Mouse (Mus musculus): ENCODE measurements at regions not wholly inside any gene's neighbourhood (a gene's known extent, or its start where the extent isn't known, plus 50 kb on each side); places are given as distances from the start of the nearest gene placed in this dataset.

- peak; percentile 43 for DNase-seq (ENCODE audit: low read depth, low spot score)
Measured at GRCm38 (mm10) chr5:97330074-97330473, 62.1 kb downstream of the Naa11 start.

GRCm38 (mm10) chr5:97325831-97326230 lies 66.3 kb downstream of the Naa11 start:
- no peak for DNase-seq (ENCODE audit: low read depth, low spot score)

GRCm38 (mm10) chr5:97323873-97324272 lies 68.3 kb downstream of the Naa11 start:
- DNase-seq (ENCODE audit: low read depth, low spot score) = no peak

GRCm38 (mm10) chr5:97319816-97320487 lies 72.2 kb downstream of the Naa11 start:
- no peak for DNase-seq (ENCODE audit: low read depth, low spot score)

- no peak for DNase-seq (ENCODE audit: low read depth, low spot score)
Measured at GRCm38 (mm10) chr5:97306902-97307301, 85.3 kb downstream of the Naa11 start.

- no peak for DNase-seq (ENCODE audit: low read depth, low spot score)
Measured at GRCm38 (mm10) chr5:97304921-97305320, 87.3 kb downstream of the Naa11 start.

GRCm38 (mm10) chr5:97301621-97302020 lies 90.6 kb downstream of the Naa11 start:
- DNase-seq (ENCODE audit: low read depth, low spot score) = peak; percentile 25

GRCm38 (mm10) chr5:97300861-97301260 lies 91.3 kb downstream of the Naa11 start:
- DNase-seq (ENCODE audit: low read depth, low spot score) = peak; percentile 97

- DNase-seq (ENCODE audit: low read depth, low spot score) = no peak
Measured at GRCm38 (mm10) chr5:97300114-97300840, 91.9 kb downstream of the Naa11 start.

GRCm38 (mm10) chr5:97299631-97300030 lies 92.5 kb downstream of the Naa11 start:
- no peak for DNase-seq (ENCODE audit: low read depth, low spot score)

GRCm38 (mm10) chr5:97296213-97296612 lies 96.0 kb downstream of the Naa11 start:
- no peak for DNase-seq (ENCODE audit: low read depth, low spot score)

- no peak for DNase-seq (ENCODE audit: low read depth, low spot score)
Measured at GRCm38 (mm10) chr5:97290166-97290681, 102.0 kb downstream of the Naa11 start.

GRCm38 (mm10) chr5:97289401-97290165 lies 102.6 kb downstream of the Naa11 start:
- DNase-seq (ENCODE audit: low read depth, low spot score) = peak; percentile 63

GRCm38 (mm10) chr5:97279455-97279854 lies 112.7 kb downstream of the Naa11 start:
- no peak for DNase-seq (ENCODE audit: low read depth, low spot score)

- DNase-seq (ENCODE audit: low read depth, low spot score) = peak; percentile 61
Measured at GRCm38 (mm10) chr5:97277795-97278572, 114.2 kb downstream of the Naa11 start.

GRCm38 (mm10) chr5:97276724-97277123 lies 115.5 kb downstream of the Naa11 start:
- DNase-seq (ENCODE audit: low read depth, low spot score) = peak; percentile 30

- peak; percentile 37 for DNase-seq (ENCODE audit: low read depth, low spot score)
Measured at GRCm38 (mm10) chr5:97264666-97265065, 127.5 kb downstream of the Naa11 start.

- no peak for DNase-seq (ENCODE audit: low read depth, low spot score)
Measured at GRCm38 (mm10) chr5:97257106-97257505, 135.1 kb downstream of the Naa11 start.

- peak; percentile 20 for DNase-seq (ENCODE audit: low read depth, low spot score)
Measured at GRCm38 (mm10) chr5:97256445-97257060, 135.6 kb downstream of the Naa11 start.

GRCm38 (mm10) chr5:97236930-97237329 lies 125.5 kb upstream of the Paqr3 start:
- DNase-seq (ENCODE audit: low read depth, low spot score) = peak; percentile 19

GRCm38 (mm10) chr5:97226425-97226824 lies 115.0 kb upstream of the Paqr3 start:
- no peak for DNase-seq (ENCODE audit: low read depth, low spot score)
